Mouse (Mus musculus) T-cell, adult 66 days (primary cell): ENCODE results near the gene Spata45. TPM values are rescaled to one million over a fixed set of nuclear protein-coding genes. Genes with fewer than 3 reads are reported as not detected.

Experiments
- total RNA-seq, 2 experiments: library from RNA; stranded (reverse); gene quantifications; 3 replicates in 1 of 2; 4 replicates in 1 of 2; pipeline ENCODE4 v1.2.4; 2023

Gene Spata45
- total RNA-seq, result not detected

GRCm38 (mm10) chr1:191036554-191037334, at the start of gene Spata45:
TSS of gene Spata45 (plus strand) at chr1:191036639.

DNA sequence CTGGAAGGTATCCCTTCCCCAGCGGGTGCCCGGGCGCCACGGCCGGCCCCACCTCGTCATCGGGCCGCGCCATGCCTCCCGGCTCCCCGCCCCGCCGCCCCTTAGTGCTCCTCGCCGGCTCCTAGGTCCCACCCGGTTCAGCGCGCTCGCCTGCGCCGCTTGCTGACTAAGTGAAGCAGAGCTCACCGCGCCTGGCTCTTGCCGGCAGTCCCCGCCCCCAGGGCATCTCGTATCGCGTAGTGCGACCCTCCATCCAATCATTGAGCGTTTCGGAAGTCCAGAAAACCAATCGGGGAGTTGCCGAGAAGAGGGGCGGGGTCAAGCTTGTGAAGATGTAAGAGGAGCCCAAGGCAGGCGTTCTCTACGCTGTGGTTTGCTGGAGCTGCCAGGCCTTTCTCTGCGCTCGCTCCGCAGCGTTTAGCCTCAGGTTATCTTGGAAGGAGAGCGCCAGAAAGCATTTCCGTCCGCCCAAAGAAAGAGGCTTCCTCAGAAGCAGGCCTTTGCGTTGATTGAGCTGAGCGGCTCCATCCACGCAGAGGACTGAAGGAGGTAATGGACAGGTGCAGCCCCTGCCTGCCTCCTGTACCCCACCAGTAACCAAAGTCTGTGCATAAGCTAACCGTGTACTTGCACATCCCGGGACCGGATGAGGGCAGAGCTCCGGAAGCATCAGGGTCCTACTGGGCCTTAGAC, 10.3 kb upstream of the Spata45 start, which contains the start of gene Flvcr1:
TSS of gene Flvcr1 (minus strand) at position 138 of the 693 bp plus-strand sequence.

GRCm38 (mm10) chr1:191062781-191063485, 26.5 kb downstream of the Spata45 start, which contains the start of the genes Tatdn3 and Nsl1:
TSS of gene Tatdn3 (minus strand) at chr1:191062932.
TSS of gene Nsl1 (plus strand) at chr1:191063012.

Other genes with a start within 250 kb of the Spata45 start
- gene Rps6kc1, start 124.9 kb upstream of the Spata45 start, total RNA-seq, result 10 to 100 TPM; 21.1 TPM
- gene Angel2, start 111.5 kb upstream of the Spata45 start, total RNA-seq, result 10 to 100 TPM; 59.7 to 72.3 TPM
- not detected for gene Vash2, start 57.3 kb upstream of the Spata45 start, total RNA-seq
- gene Flvcr1, start 10.5 kb upstream of the Spata45 start, total RNA-seq, result 10 to 100 TPM; 26.9 to 32.4 TPM
- 10 to 100 TPM; 10.0 to 10.1 TPM for gene Tatdn3, start 26.3 kb downstream of the Spata45 start, total RNA-seq
- gene Nsl1, start 26.4 kb downstream of the Spata45 start, total RNA-seq, result 1 to 10 TPM; 1.3 to 3.0 TPM
- gene Batf3, start 61.2 kb downstream of the Spata45 start, total RNA-seq, result not detected
- gene Fam71a, start 128.2 kb downstream of the Spata45 start, total RNA-seq, result not detected
- gene Atf3, start 181.4 kb downstream of the Spata45 start, total RNA-seq, result 1 to 10 TPM; 1.7 to 4.8 TPM